Mouse (Mus musculus): Measurements from ENCODE around the gene Sez6.

The Sez6 gene

DNA sequence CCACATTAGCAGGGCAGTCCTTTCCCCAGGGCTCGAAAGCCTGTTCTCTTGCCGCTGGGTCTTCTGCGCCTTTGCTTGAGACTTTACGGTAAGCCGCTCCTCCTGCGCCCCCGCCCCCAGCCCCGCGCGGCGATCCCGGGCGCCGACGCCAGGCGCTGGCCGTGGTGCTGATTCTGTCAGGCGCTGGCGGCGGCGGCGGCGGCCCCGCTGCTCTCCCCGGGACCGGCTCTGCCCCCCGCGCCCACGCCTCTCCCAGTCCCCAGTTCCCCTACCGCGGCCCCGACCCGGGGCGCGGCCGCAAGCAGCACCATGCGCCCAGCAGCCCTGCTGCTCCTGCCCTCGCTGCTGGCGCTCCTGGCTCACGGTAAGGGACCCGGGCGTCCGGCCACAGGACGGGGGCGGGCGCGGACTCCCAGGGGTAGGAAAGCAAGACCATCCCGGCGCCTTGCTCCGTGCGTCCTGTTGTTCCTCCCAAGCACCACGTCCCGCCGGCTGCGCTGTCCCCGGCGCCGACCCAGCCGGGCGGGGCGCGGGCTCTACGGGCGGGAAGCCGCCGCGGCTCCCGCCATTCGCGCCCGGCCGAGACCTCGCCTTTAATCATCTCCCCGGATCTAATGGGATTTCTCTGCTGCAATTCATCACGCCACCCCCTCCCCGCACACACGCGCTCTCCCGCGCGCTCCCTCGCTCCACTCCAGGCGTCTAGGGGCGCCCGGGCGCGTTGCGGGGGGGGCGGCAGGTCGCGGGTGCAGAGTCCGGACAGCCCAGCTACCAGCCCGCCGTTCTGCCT, at the start of gene Sez6:
Gene Sez6 (plus strand): TSS at position 50 of the 790 bp plus-strand sequence.
- peak; percentile 76 to 82 for DNase-seq (ENCODE audit: low spot score in 2 of 2)

DNA sequence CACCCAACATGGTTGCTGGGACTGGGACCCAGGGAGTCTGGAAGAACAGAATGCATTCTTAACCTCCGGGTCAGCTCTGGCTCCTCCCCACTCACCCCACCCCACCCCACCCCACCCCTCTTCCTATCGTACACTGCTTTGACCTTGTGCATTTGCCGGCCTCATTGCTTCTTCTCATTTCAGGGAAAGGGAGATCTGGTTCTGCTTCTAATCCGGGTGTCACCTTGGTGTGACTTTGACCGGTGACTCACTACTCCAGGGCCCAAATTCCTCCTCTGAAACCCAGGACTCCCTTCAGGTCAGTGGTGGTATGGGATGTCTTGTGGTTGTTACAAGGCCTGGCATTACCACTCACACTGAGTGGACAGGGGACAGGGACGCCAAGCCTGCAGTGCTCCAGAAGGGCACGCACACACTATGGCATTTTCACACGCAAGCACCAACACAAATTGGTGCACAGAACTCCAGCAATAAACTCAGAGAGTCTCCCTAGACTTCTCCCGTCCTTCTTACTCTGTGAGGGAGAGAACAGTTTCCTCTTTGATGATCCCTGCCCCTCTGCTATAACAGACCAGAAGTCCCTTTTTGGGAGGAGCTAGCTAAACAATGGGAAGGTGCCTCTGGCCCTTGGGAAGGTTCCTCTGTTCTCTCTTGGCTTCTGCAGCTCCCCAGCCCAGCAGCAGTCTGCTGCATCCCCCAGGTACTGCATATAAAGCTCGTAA, 45.9 kb upstream of the Sez6 start:
- no peak for DNase-seq (ENCODE audit: low spot score in 2 of 2)

- no peak for DNase-seq (ENCODE audit: low spot score in 2 of 2)
Observed at GRCm38 (mm10) chr11:77885246-77885575, 45.4 kb upstream of the Sez6 start.

GRCm38 (mm10) chr11:77887373-77887960, 43.1 kb upstream of the Sez6 start:
- peak in 1 of 2 experiments; percentile 67 for DNase-seq (ENCODE audit: low spot score in 2 of 2)

DNA sequence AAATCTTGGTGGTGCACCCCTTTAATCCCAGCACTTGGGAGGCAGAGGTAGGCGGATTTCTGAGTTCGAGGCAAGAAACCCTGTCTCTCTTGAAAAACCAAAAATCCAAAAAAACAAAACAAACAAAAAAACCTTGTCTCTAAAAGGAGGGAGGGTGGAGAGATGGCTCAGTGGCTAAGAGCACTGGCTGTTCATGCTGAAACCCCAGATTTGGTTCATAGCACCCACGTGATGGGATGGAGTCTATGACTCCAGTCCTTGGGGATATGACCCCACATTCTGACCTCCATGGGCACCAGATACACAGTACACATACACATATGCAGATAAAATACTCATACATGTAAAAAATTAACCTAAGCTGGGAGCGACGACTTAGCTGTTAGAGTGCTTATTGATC, 41.8 kb upstream of the Sez6 start:
- no peak for DNase-seq (ENCODE audit: low spot score in 2 of 2)

DNA sequence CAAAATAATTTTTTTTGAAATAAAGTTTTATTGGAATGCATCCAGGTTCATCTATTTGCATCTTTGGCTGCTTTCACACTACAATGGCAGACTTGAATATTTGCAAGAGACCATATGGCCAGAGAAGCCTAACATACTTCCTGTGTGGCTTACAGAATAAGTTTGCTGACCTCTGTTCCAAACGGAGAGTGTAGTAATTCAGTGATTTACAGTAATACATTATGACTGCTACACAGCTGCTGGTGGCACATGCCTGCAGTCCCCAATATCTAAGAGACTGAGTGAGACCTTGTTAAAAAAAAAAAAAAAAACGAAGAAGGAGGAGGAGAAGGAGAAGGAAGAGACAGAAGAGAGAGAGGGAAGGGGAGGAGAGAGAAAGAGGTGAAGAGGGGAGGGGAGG, 41.1 kb upstream of the Sez6 start:
- no peak for DNase-seq (ENCODE audit: low spot score in 2 of 2)

DNA sequence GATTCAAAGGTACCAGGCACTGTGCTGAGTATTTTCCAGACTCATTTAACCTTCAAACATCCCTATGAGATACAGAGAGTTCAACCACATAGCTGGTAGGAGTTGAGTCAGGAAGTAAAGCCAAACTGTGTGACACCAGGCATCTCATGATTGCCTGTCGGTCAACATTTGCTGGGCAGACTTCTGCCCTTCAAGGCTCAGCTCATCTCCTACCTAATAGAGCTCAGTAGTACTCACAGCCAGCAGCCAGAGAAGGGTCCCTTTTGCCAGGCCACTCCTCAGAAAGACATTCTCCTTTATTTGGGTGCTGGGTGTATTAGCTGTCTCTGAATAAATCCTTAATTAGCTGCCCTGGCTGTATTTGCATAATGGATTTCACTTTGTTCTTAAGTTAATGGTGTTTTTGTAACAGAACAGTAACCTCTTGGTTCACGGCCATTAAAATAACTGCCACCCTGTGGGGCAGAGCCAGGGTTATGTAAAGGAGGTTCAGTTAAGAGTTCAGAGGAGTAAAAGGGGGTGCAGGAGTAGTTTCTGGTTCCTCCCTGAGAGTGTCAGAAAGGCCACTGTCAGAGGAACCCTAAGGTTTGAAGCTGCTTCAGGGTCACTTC, 39.8 kb upstream of the Sez6 start:
- no peak for DNase-seq (ENCODE audit: low spot score in 2 of 2)

GRCm38 (mm10) chr11:77892883-77893282, 37.7 kb upstream of the Sez6 start:
- no peak for DNase-seq (ENCODE audit: low spot score in 2 of 2)

- no peak for DNase-seq (ENCODE audit: low spot score in 2 of 2)
Observed at GRCm38 (mm10) chr11:77893283-77893682, 37.3 kb upstream of the Sez6 start.

DNA sequence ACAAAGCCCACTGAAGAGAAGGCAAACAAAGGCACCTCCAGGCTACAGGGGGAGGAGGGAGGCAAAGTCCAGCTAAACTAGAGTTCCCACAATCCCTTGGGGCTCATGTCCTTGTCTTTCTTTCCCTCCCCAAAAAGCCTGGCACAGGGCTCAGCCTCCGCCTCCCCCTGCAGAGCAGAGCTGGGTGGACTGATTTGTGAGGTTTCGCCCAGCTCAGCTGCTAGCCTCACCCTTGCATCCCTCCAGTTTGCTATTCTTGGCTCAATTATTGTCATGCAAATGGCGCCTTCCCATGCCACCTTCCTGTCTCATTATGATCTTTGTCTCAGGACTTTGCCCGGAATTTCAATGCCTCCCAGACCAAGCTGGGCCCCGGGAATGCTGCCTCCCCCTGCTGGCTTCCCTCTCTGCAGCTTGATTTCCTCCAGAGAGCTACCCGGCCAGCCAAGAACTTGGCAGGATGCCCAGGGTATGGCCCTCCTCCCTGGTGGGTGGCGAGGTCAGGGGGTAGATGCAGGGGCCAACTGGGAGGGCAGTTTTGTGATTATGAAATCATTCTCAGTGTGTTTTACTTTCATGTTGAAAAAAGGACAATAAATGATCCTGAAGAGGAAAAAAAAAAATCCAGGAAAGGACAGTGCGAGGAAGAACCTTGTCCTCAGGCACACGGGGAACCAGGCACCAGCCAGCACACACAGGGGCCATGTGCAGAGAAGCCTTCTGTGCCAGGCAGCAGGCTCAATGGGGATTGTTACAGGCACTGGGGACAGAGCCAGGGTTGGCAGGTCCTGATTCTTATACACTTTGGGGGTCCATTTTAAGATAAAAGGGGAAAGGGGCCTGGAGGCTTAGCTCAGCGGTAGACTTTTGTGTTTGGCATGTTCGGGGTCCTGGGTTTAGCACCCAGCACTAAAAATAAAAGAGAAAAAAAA, 36.5 kb upstream of the Sez6 start, which contains the start of gene Pipox:
Gene Pipox (minus strand): TSS at position 310 of the 932 bp plus-strand sequence.
- peak; percentile 80 to 85 for DNase-seq (ENCODE audit: low spot score in 2 of 2)

DNA sequence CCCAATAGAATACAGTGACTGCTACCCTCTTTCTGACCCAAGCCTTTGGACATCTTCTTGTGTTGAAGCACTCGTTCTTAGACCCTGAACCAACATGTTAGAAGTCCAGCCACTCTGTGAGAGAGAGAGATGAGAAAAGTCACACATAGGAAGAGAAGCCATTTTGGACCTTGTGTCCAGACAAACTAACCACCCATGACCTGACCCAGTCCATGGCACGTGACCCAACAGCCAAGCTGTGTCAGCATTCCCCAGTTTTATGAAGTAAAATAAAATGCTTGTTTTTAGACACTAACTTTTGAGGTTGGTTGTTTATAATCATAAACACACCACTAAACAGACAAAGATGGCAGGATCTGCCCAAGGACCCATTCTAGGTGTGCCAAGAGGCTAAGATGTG, 35.6 kb upstream of the Sez6 start:
- DNase-seq (ENCODE audit: low spot score in 2 of 2): no peak

DNA sequence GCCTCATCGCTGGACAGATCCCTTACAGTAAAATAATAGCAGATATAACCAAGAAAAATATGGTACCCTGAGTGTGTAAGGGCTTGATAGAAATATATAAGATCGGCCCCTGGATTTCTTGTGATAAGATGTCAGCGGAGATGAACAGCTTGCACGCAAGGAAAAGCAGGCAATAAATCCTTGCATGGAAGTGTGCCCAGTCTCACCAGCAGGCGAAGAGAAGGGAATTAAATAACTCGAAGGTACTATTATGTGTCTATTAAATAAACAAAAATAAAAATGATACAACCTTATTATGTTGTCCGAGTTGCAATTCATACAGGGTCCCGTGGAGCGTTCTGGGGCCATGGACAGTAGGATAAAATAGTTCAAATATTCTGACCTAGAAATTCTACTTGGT, 34.6 kb upstream of the Sez6 start:
- DNase-seq (ENCODE audit: low spot score in 2 of 2): no peak

DNA sequence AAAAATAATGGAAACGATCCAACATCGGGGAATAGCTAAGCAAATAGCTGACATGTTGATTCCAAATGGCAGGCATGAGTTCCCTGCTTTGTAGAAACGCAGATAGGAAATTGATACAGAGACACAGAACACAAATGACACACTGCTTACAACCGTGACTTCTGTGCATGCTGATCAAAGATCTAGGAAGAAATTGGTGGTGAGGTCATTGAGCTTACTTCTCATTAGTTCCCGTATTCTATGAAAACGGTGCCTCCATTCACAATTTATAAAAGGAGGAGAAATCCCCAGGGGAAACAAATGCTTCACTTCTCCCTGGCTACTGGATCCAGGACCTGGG, 34.1 kb upstream of the Sez6 start:
- no peak for DNase-seq (ENCODE audit: low spot score in 2 of 2)

- no peak for DNase-seq (ENCODE audit: low spot score in 2 of 2)
Observed at GRCm38 (mm10) chr11:77896820-77897805, 33.5 kb upstream of the Sez6 start.

GRCm38 (mm10) chr11:77900187-77900586, 30.4 kb upstream of the Sez6 start:
- DNase-seq (ENCODE audit: low spot score in 2 of 2): no peak

- DNase-seq (ENCODE audit: low spot score in 2 of 2): no peak
Observed at GRCm38 (mm10) chr11:77900696-77901095, 29.9 kb upstream of the Sez6 start.

- DNase-seq (ENCODE audit: low spot score in 2 of 2): no peak
Observed at GRCm38 (mm10) chr11:77901366-77901765, 29.2 kb upstream of the Sez6 start.

DNA sequence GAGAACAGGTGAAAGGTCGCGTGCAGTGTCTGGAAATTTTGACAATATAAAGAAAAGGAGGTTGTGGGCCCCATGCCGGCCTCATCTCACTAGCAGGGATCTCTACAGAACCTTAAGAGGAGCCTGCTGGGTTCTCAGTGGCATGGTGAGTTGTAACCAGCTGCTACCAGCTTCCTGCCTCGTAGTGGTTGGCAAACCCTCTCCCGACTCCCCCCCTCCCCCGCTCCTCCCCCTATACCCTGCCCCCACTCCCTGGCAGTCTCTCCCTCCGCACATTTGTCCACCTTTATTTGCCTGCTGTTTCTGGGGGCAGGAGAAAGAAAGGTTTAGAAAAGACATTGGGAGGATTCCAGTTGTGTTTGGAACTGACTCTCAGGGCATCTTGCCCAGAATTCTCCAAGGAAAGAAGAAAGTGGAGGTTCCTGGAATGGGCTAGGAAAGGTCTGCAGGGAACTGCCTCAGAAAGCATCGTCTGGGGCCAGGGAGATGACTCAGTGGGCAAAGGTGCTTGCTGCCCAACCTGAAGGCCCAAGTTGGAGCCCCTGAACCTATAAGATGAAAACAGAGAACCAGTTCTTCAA, 28.7 kb upstream of the Sez6 start:
- DNase-seq (ENCODE audit: low spot score in 2 of 2): no peak

DNA sequence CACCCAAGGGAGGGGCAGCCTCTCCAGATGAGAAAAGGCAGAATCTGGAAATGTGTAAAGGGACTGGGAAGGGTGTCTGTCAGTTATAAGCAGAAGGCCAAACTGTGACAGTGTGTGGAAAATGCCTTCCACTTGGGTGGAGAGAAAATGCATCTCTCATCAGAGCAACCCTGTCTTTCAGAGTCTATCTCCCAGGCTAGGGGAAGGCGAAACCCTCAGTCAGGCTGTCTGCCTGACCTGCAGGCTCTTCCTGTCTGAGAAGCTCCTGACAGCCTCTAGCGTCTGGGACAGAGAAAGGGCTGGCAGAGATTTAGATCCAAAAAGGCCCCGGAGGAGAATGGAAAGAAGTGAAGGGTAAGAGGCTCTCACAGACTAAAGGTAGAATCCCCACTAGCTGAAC, 26.8 kb upstream of the Sez6 start:
- no peak for DNase-seq (ENCODE audit: low spot score in 2 of 2)

DNA sequence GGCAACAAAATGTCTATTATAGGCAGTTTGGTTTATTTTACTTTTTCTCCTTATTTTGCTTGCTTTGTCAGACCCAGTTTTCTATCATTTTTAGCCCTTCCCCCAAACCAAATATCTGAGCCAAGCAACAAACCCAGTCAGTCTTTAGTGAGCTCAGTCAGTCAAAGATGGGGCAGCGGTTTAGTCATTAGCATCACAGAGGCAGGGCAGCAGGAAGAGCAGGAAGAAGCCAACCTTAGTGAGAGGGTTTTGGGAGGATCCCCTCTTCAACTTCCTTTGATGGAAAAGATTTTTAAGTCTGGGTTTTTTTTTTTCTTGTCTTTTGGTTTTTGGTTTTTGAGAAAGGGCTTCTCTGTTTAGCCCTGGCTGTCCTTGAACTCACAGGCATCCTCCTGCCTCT, 25.9 kb upstream of the Sez6 start:
- no peak for DNase-seq (ENCODE audit: low spot score in 2 of 2)

Data from frontal cortex, postnatal 10 days (tissue).